Mouse (Mus musculus) myocyte (in vitro differentiated cells): ENCODE measurements around the gene Ms4a7. TPM values are rescaled to one million over a fixed set of nuclear protein-coding genes. Genes with fewer than 3 reads are reported as not detected.

Experiments used
- H3K27me3 ChIP-seq: one replicate; pipeline ENCODE4 v1.6.1; 2011; ENCODE audit not compliant: control insufficient read depth, insufficient read depth, insufficient read length
- H3K36me3 ChIP-seq: one replicate; pipeline ENCODE4 v1.6.1; 2011; ENCODE audit not compliant: control insufficient read depth, insufficient read depth
- H3K4me2 ChIP-seq: one replicate; pipeline ENCODE4 v1.6.1; 2011; ENCODE audit warnings: low read depth, control low read depth
- H3K4me3 ChIP-seq: one replicate; pipeline ENCODE4 v1.5.1; 2011; ENCODE audit warnings: mild to moderate bottlenecking, control low read depth, moderate library complexity
- H3K79me2 ChIP-seq: one replicate; pipeline ENCODE4 v1.6.1; 2011; ENCODE audit not compliant: control insufficient read depth, insufficient read depth
- H3ac ChIP-seq: one replicate; pipeline ENCODE4 v1.6.1; 2011; ENCODE audit not compliant: control insufficient read depth, insufficient read length
- CEBPB ChIP-seq: IDR thresholded peaks from 2 replicates; pipeline ENCODE4 v1.6.1; 2011; ENCODE audit warnings: mild to moderate bottlenecking, moderate library complexity; ENCODE audit not compliant: poor library complexity, insufficient read depth, severe bottlenecking
- E2F4 ChIP-seq: IDR thresholded peaks from one replicate; pipeline ENCODE4 v1.6.1; 2011; ENCODE audit warnings: mild to moderate bottlenecking, control low read depth, moderate library complexity; ENCODE audit not compliant: insufficient read depth
- MAX ChIP-seq: IDR thresholded peaks from one replicate; pipeline ENCODE4 v1.6.1; 2011; ENCODE audit warnings: low read depth, mild to moderate bottlenecking, control low read depth
- MYOD1 ChIP-seq, 3 experiments: IDR thresholded peaks; one replicate each; pipeline ENCODE4 v1.6.1; 2011; ENCODE audit warnings: control low read depth in 2 of 3, low read depth in 2 of 3, mild to moderate bottlenecking in 2 of 3, moderate library complexity in 1 of 3; ENCODE audit not compliant: insufficient read length in 2 of 3, control insufficient read depth in 1 of 3
- MYOG ChIP-seq, 3 experiments: IDR thresholded peaks; one replicate each; pipeline ENCODE4 v1.6.1; 2011; ENCODE audit warnings: control low read depth in 2 of 3, low read depth in 2 of 3, mild to moderate bottlenecking in 2 of 3; ENCODE audit not compliant: insufficient read length in 2 of 3, control insufficient read depth in 1 of 3, insufficient read depth in 1 of 3
- POLR2A ChIP-seq: IDR thresholded peaks from one replicate; pipeline ENCODE4 v1.6.1; 2011; ENCODE audit warnings: low read depth, mild to moderate bottlenecking, control low read depth, moderate library complexity; ENCODE audit not compliant: insufficient read length
- POLR2AphosphoS2 ChIP-seq: IDR thresholded peaks from one replicate; pipeline ENCODE4 v1.6.1; 2011; ENCODE audit warnings: low read depth, control low read depth; ENCODE audit not compliant: insufficient read length
- REST ChIP-seq: IDR thresholded peaks from one replicate; pipeline ENCODE4 v1.6.1; 2011; ENCODE audit warnings: mild to moderate bottlenecking, control low read depth, moderate library complexity; ENCODE audit not compliant: insufficient read depth, insufficient read length
- SRF ChIP-seq: IDR thresholded peaks from one replicate; pipeline ENCODE4 v1.6.1; 2011; ENCODE audit warnings: low read depth; ENCODE audit not compliant: control insufficient read depth, insufficient read length
- TCF12 ChIP-seq: IDR thresholded peaks from one replicate; pipeline ENCODE4 v1.6.1; 2011; ENCODE audit warnings: mild to moderate bottlenecking, control low read depth; ENCODE audit not compliant: poor library complexity, insufficient read depth, severe bottlenecking
- TCF3 ChIP-seq: IDR thresholded peaks from one replicate; pipeline ENCODE4 v1.6.1; 2011; ENCODE audit warnings: low read depth, control low read depth; ENCODE audit not compliant: insufficient read length
- USF1 ChIP-seq: IDR thresholded peaks from one replicate; pipeline ENCODE4 v1.6.1; 2011; ENCODE audit warnings: low read depth, mild to moderate bottlenecking, control low read depth, moderate library complexity
- polyA plus RNA-seq: library from polyadenylated mRNA; unstranded; fragments of >200 nt; fragmentation: generic; extraction: Trizol; gene quantifications from one replicate; pipeline ENCODE4 v1.2.1, GENCODE M21; 2012; ENCODE audit warnings: missing spikeins

Ms4a7 gene
- polyA plus RNA-seq, 1 experiment, result not detected

- no peak for TF ChIP-seq TCF12
- TF ChIP-seq MAX, result no peak
- no peak for TF ChIP-seq SRF
- TF ChIP-seq REST, result no peak
- TF ChIP-seq POLR2AphosphoS2, result no peak
- no peak for TF ChIP-seq USF1
- TF ChIP-seq POLR2A, result no peak
- no peak for TF ChIP-seq MYOG (IDR thresholded peaks at IDR 0.05; ENCODE audit: control insufficient read depth in 1 of 3, insufficient read depth in 1 of 3, insufficient read length in 2 of 3, low read depth in 2 of 3)
- no peak for TF ChIP-seq E2F4
- TF ChIP-seq MYOD1 (IDR thresholded peaks at IDR 0.05; ENCODE audit: control insufficient read depth in 1 of 3, insufficient read length in 2 of 3, low read depth in 2 of 3), result no peak
- TF ChIP-seq TCF3, result no peak
- no peak for TF ChIP-seq CEBPB
These were observed 24.2 kb upstream of the Ms4a7 start for GRCm38 (mm10) chr19:11360106-11360505.

GRCm38 (mm10) chr19:11355730-11356129 lies 19.8 kb upstream of the Ms4a7 start:
- Histone ChIP-seq H3K4me3 (no peak overlapping the region), H3K79me2 (no peaks in the 10 kb centered on the region), H3ac (no peak overlapping the region), H3K36me3 (no peaks in the 10 kb centered on the region), H3K4me2 (no peak overlapping the region), H3K27me3 (no peaks in the 10 kb centered on the region)
- TF ChIP-seq POLR2AphosphoS2 (no peak), MYOG (IDR thresholded peaks at IDR 0.05; ENCODE audit: control insufficient read depth in 1 of 3, insufficient read depth in 1 of 3, insufficient read length in 2 of 3, low read depth in 2 of 3) (no peak), E2F4 (no peak), CEBPB (no peak), SRF (no peak), TCF12 (no peak), POLR2A (no peak), MAX (no peak), REST (no peak), USF1 (no peak), TCF3 (no peak), MYOD1 (IDR thresholded peaks at IDR 0.05; ENCODE audit: control insufficient read depth in 1 of 3, insufficient read length in 2 of 3, low read depth in 2 of 3) (no peak)

More at GRCm38 (mm10) chr19:11360106-11360505, 24.2 kb upstream of the Ms4a7 start:
- no peaks in the 10 kb centered on the region for H3K79me2 ChIP-seq
- no peak overlapping the region for H3K4me3 ChIP-seq
- no peak overlapping the region for H3ac ChIP-seq
- no peaks in the 10 kb centered on the region for H3K36me3 ChIP-seq
- no peaks in the 10 kb centered on the region for H3K27me3 ChIP-seq
- no peak overlapping the region for H3K4me2 ChIP-seq

- Histone ChIP-seq H3K4me2 (no peak overlapping the region), H3K27me3 (no peaks in the 10 kb centered on the region), H3K36me3 (no peaks in the 10 kb centered on the region), H3K4me3 (no peak overlapping the region), H3K79me2 (no peaks in the 10 kb centered on the region), H3ac (no peak overlapping the region)
- TF ChIP-seq MYOD1 (IDR thresholded peaks at IDR 0.05; ENCODE audit: control insufficient read depth in 1 of 3, insufficient read length in 2 of 3, low read depth in 2 of 3) (no peak), SRF (no peak), POLR2AphosphoS2 (no peak), CEBPB (no peak), MYOG (IDR thresholded peaks at IDR 0.05; ENCODE audit: control insufficient read depth in 1 of 3, insufficient read depth in 1 of 3, insufficient read length in 2 of 3, low read depth in 2 of 3) (no peak), E2F4 (no peak), USF1 (no peak), MAX (no peak), REST (no peak), TCF3 (no peak), POLR2A (no peak), TCF12 (no peak)
These were observed 15.9 kb upstream of the Ms4a7 start for GRCm38 (mm10) chr19:11351878-11352277.

GRCm38 (mm10) chr19:11349698-11350481 lies 13.9 kb upstream of the Ms4a7 start:
- no peaks in the 10 kb centered on the region for H3K27me3 ChIP-seq
- no peaks in the 10 kb centered on the region for H3K79me2 ChIP-seq
- H3K4me2 ChIP-seq, result no peak overlapping the region
- TF ChIP-seq CEBPB, result no peak
- no peak overlapping the region for H3K4me3 ChIP-seq
- H3K36me3 ChIP-seq, result no peaks in the 10 kb centered on the region
- H3ac ChIP-seq, result no peak overlapping the region

GRCm38 (mm10) chr19:11343992-11344391 lies 8.0 kb upstream of the Ms4a7 start:
- no peak overlapping the region for H3ac ChIP-seq
- H3K36me3 ChIP-seq, result no peaks in the 10 kb centered on the region
- no peak overlapping the region for H3K4me3 ChIP-seq
- TF ChIP-seq TCF12 (no peak), POLR2A (no peak), MYOD1 (IDR thresholded peaks at IDR 0.05; ENCODE audit: control insufficient read depth in 1 of 3, insufficient read length in 2 of 3, low read depth in 2 of 3) (no peak), MAX (no peak), REST (no peak)
- no peaks in the 10 kb centered on the region for H3K27me3 ChIP-seq
- H3K4me2 ChIP-seq, result no peak overlapping the region
- H3K79me2 ChIP-seq, result no peaks in the 10 kb centered on the region
